Mouse (Mus musculus) mature B cell (primary cell): ENCODE measurements around the gene Gm17304.

Experiments used
- in situ Hi-C: fragments of 300-500 bp; cut with MboI; formaldehyde crosslinking; loops from 2 replicates; pipeline ENCODE4 v1.14.3; 2019

Gene Gm17304

GRCm38 (mm10) chr5:106623337-106623736 lies 14.4 kb downstream of the Gm17304 start:
- in situ Hi-C loops = no loop called here

- in situ Hi-C loops = no loop called here
These were observed 19.7 kb downstream of the Gm17304 start for GRCm38 (mm10) chr5:106628369-106629149.

- in situ Hi-C loops = no loop called here
These were observed 27.6 kb downstream of the Gm17304 start for GRCm38 (mm10) chr5:106636423-106636946.

DNA sequence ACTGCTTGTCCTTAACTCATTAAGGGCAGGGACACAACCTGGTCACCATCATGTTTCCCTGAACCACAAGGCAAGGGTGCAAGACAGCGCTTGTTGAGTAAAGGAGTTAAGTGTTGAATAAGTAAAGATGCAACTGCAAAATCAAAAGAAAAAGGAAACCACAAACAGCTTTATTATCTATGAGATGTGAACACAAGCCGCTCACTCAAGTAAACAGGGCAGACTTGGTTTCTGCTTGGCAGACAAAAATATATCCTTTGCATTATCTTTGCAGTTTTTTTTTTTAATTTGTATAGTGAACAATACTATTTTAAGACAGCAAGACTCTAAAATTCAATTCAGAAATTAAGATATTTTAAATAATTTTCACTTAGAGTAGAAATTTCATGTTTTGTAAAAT lies 30.7 kb downstream of the Gm17304 start:
- in situ Hi-C loops = no loop called here

DNA sequence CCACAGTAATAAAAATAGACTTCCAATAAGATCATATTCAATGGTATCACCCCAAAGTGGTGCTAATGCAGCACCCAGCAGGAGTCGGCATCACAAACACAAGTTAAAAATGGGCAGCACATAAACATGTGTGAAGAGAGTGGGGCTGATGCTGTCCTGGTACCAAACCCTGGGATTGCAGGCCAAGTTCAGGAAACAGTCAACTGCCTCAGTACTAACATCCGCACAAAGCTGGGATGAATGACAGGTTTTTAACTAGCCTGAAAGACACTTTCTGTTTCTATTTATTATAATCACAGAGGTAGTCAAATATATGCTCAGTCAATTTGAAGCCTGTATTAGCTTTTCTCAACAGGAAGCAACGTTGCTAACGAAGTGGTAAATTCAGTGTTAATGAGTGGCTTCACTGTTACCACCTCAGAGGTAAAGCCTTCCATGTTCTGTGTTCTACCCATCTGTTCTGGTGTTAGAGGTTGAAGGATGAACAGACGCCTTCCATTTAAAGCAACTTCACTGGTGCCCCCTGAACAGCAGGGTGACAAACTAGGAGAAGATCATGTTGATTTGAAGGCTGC lies 31.4 kb downstream of the Gm17304 start:
- in situ Hi-C loops = no loop called here

- in situ Hi-C loops = no loop called here
These were observed 33.0 kb downstream of the Gm17304 start for GRCm38 (mm10) chr5:106641876-106642275.

GRCm38 (mm10) chr5:106643434-106643833 lies 34.5 kb downstream of the Gm17304 start:
- in situ Hi-C loops = no loop called here

GRCm38 (mm10) chr5:106649441-106649840 lies 40.5 kb downstream of the Gm17304 start:
- in situ Hi-C loops = no loop called here

DNA sequence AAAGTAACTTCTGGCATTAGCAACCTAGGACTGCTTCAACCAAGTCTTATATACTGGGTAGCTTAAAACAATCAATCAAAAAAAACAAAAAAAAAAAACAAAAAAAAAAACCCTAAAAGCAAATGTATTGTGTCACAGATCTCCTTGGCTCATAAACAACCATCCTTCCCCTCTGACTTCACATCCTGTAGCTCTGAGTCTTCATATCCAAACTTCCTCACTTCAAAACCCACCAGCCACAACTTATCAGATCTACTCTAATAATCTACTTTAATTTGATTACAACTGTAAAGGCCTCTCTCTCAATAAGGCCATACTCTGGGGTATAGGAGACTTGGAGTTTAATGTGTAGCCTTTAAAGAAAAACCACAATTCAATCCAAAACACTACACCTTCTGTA lies 41.1 kb downstream of the Gm17304 start:
- in situ Hi-C loops = no loop called here

GRCm38 (mm10) chr5:106652220-106652753 lies 43.4 kb downstream of the Gm17304 start:
- in situ Hi-C loops = no loop called here

GRCm38 (mm10) chr5:106652790-106653328 lies 44.0 kb downstream of the Gm17304 start:
- in situ Hi-C loops = no loop called here
